19 mouse cellular contexts compared by ENCODE assay signal in the genomic region with DNA sequence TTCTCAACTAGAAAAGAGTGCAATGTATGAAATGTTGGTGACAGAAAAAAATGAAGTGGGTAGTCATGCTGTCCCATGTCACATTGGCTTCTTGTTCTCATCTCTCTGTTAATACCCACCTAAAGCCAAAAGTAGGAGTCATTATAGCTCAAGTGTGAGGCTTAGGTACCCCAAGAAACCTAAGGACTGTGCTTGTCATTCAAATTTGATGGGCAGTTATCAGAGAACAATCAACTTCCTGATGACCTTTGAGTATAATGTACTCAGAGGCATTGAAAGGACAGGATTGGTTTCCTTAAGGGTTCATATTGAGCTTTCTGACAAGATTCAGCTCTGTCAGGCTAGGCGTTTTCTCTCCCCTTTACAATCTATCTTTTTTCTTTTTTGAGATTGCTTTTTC.
"Had no signal": no experiment of that assay in that cellular context is flagged by ENCODE, and none has a peak within 500 bp of the region (broad histone marks: within the 10 kb centered on the region; RNA-seq: fewer than 3 reads in every experiment).

No protein-coding gene starts in this region.

- H3K27me3 ChIP-seq: lung, embryonic 15.5 days; neural tube, embryonic 13.5 days; neural tube, embryonic 15.5 days; stomach, embryonic 15.5 days had no signal

- DNase-seq: lung, adult 18-20 months; lung, postnatal 14 days; lung, postnatal 4 days; midbrain, embryonic 14.5 days; retina, postnatal 1 day; right cerebral cortex, adult 18-20 months; right cerebral cortex, postnatal 25 days; right cerebral cortex, postnatal 4 days; thymus, adult 2 months; thymus, postnatal 25 days; thymus, postnatal 4 days had no signal

- H3K27ac ChIP-seq: liver, embryonic 14.5 days; lung, embryonic 15.5 days; midbrain, embryonic 10.5 days; neural tube, embryonic 13.5 days; neural tube, embryonic 15.5 days; stomach, embryonic 15.5 days; stomach, postnatal 0 days had no signal

- H3K36me3 ChIP-seq: lung, embryonic 15.5 days; midbrain, embryonic 10.5 days; neural tube, embryonic 13.5 days; neural tube, embryonic 15.5 days; stomach, embryonic 15.5 days had no signal

- H3K4me3 ChIP-seq: lung, embryonic 15.5 days; midbrain, embryonic 10.5 days; myocyte; neural tube, embryonic 13.5 days; neural tube, embryonic 15.5 days; stomach, embryonic 15.5 days had no signal
